Mouse (Mus musculus): ENCODE results near the gene Mmd2.

DNA sequence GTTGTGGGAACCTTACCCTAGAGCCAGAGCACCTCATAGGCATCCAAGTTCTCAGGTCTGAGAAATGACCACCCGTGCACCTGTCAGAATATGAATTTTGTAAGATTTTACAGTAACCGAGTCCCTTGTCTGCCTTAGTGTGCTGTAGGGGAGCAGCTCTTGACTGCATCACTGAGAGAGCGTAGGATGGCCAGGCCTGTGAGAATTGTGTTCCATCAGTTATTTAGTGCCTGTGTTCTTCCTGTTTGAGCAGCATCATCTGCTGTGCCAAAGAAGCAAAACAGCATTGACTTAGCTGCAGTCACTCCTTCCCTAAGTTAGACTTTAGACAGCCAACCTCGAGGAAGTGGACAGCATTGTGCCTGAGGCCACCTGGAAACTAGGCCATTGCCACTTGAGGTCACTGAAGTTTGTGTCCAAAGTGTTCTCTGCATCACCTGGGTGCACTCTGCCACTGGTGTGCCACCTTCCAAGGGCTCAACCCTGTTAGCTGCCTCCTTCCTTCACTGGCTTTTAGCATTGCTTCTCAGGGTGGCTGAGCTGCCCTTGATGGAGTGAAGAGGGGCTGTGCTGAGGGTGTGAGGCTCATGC, 41.0 kb upstream of the Mmd2 start:
- TF ChIP-seq CTCF (IDR thresholded peaks at IDR 0.05; ENCODE audit: low read depth) (no peak), EP300 (IDR thresholded peaks at IDR 0.05; ENCODE audit: low read depth) (no peak)

All from liver, embryonic 14.5 days (tissue).